Mouse (Mus musculus) heart, postnatal 0 days (tissue): Measurements from ENCODE around the gene S100a14.

Experiments used
- CTCF ChIP-seq: IDR thresholded peaks from 2 replicates; pipeline ENCODE4 v1.5.1; 2016; ENCODE audit warnings: antibody characterized with exemption, control low read depth, low read depth
- EP300 ChIP-seq: IDR thresholded peaks from 2 replicates; pipeline ENCODE4 v1.6.1; 2016; ENCODE audit warnings: antibody characterized with exemption, low read depth

GRCm38 (mm10) chr3:90531713-90532112, 5.1 kb downstream of the S100a14 start:
- no peak for TF ChIP-seq CTCF
- no peak for TF ChIP-seq EP300
